Mouse (Mus musculus) erythroblast, embryonic 14.5 days (primary cell): ENCODE results near the gene Irx2.

ENCODE experiments used
- GATA1 ChIP-seq: IDR thresholded peaks from 2 replicates; pipeline ENCODE4 v1.6.1; 2012; ENCODE audit warnings: low read length, inconsistent platforms, mixed read lengths
- TAL1 ChIP-seq: IDR thresholded peaks from 3 replicates; pipeline ENCODE4 v1.6.1; 2012; ENCODE audit warnings: low read length, inconsistent platforms, mixed read lengths

GRCm38 (mm10) chr13:72610277-72610676 is 18.3 kb upstream of the Irx2 start:
- TF ChIP-seq GATA1 (no peak), TAL1 (no peak)
